Mouse (Mus musculus): ENCODE measurements around the gene Emg1.

DNA sequence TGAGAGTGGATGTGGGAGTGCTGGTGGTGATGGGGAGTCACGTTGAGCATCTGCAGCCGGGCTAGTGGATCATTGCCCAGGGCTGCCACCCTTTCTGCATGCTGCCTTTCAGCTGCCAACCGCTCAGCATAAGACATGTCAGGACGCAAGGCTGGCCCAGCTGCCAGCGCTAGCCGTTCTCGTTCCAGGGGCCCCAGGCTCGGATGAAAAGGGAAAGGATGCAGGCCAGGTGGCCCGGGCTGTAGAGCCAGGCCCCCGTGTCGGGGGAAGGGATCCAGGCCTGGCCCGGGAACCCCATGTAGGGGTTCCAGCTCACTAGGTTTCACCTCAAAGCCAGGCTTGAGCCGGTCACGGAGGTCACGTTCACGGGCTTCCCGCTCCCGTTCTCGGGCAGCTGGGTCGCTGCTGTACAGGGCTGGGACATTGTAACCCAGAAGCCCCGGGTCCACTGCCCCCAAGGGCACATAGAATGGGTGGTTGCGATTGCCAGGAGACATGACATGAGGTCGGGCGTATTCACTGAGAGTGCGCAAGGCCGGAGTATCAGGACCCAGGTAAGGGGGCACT, 32.9 kb upstream of the Emg1 start:
- TF ChIP-seq CTCF (IDR thresholded peaks at IDR 0.05; ENCODE audit: control insufficient read depth, insufficient read depth, low read length) (no peak), POLR2A (IDR thresholded peaks at IDR 0.05; ENCODE audit: borderline replicate concordance, control insufficient read depth, low read depth, low read length) (no peak)
